Mouse (Mus musculus) heart, postnatal 0 days (tissue): Measurements from ENCODE around the gene Cdk13.

Source experiments
- CTCF ChIP-seq: IDR thresholded peaks from 2 replicates; pipeline ENCODE4 v1.5.1; 2016; ENCODE audit warnings: antibody characterized with exemption, control low read depth, low read depth
- EP300 ChIP-seq: IDR thresholded peaks from 2 replicates; pipeline ENCODE4 v1.6.1; 2016; ENCODE audit warnings: antibody characterized with exemption, low read depth

GRCm38 (mm10) chr13:17839137-17839536 is 34.2 kb upstream of the Cdk13 start:
- TF ChIP-seq CTCF (no peak), EP300 (no peak)
